Mouse (Mus musculus) midbrain, embryonic 14.5 days (tissue): ENCODE measurements around the gene Plcxd1. TPM values are rescaled to one million over a fixed set of nuclear protein-coding genes. Genes with fewer than 3 reads are reported as not detected.
"Not testable (repeated sequence)": the region's sequence is repeated elsewhere in the genome, so short reads cannot be mapped to it uniquely, and the experiment has no call there.

ENCODE experiments used
- ATAC-seq: fragments of 200-750 bp; cut with Nextera tagmentation; 2 replicates; pipeline ENCODE4 v1.8.0; 2017; ENCODE audit warnings: moderate number of reproducible peaks, moderate library complexity; ENCODE audit not compliant: low FRiP score, low TSS enrichment
- DNase-seq: peaks from one replicate; pipeline ENCODE4 v3.0.0-alpha.2; 2015
- H3K27ac ChIP-seq: fragments of 300-500 bp; sonication (generic); replicated peaks from 2 replicates; pipeline ENCODE4 v1.5.1; 2014; ENCODE audit warnings: mild to moderate bottlenecking, low read depth, low read length, moderate library complexity
- H3K27me3 ChIP-seq: fragments of 300-500 bp; sonication (generic); 2 replicates; pipeline ENCODE4 v1.6.1; 2014; ENCODE audit warnings: low read length, control low read depth, mixed read lengths; ENCODE audit not compliant: control insufficient read depth, insufficient read depth
- H3K36me3 ChIP-seq: fragments of 300-500 bp; sonication (generic); 2 replicates; pipeline ENCODE4 v1.6.1; 2014; ENCODE audit warnings: low read length, control low read depth; ENCODE audit not compliant: control insufficient read depth, insufficient read depth
- H3K4me1 ChIP-seq: fragments of 300-500 bp; sonication (generic); 2 replicates; pipeline ENCODE4 v1.6.1; 2014; ENCODE audit warnings: mild to moderate bottlenecking, antibody characterized with exemption, low read length, control low read depth; ENCODE audit not compliant: control insufficient read depth, insufficient read depth
- H3K4me2 ChIP-seq: fragments of 300-500 bp; sonication (generic); 2 replicates; pipeline ENCODE4 v1.6.1; 2014; ENCODE audit warnings: mild to moderate bottlenecking, low read length, moderate library complexity
- H3K4me3 ChIP-seq: fragments of 300-500 bp; sonication (generic); replicated peaks from 2 replicates; pipeline ENCODE4 v1.5.1; 2014; ENCODE audit warnings: low read depth, low read length
- H3K9ac ChIP-seq: fragments of 300-500 bp; sonication (generic); replicated peaks from 2 replicates; pipeline ENCODE4 v1.6.1; 2014; ENCODE audit warnings: mild to moderate bottlenecking, low read length, moderate library complexity
- H3K9me3 ChIP-seq: fragments of 300-500 bp; sonication (generic); 2 replicates; pipeline ENCODE4 v1.6.1; 2016; ENCODE audit warnings: low read length, control low read depth, mixed read lengths; ENCODE audit not compliant: control insufficient read depth
- WGBS: fragments of 180-500 bp; shearing (Covaris S2); extraction: QIAGEN DNeasy Blood & Tissue Kit; methylation state at CpG from one replicate; pipeline ENCODE4 v1.1.7; 2014; 5-methylcytosine and 5-hydroxymethylcytosine counted together
- polyA plus RNA-seq: library from polyadenylated mRNA; unstranded; fragments of >200 nt; fragmentation: Nextera tagmentation; extraction: Ambion mirVana; gene quantifications from 2 replicates; pipeline ENCODE4 v1.2.1, GENCODE M21; 2014

The Plcxd1 gene
- 1.9 and 3.5 TPM in 2 replicates for polyA plus RNA-seq

DNA sequence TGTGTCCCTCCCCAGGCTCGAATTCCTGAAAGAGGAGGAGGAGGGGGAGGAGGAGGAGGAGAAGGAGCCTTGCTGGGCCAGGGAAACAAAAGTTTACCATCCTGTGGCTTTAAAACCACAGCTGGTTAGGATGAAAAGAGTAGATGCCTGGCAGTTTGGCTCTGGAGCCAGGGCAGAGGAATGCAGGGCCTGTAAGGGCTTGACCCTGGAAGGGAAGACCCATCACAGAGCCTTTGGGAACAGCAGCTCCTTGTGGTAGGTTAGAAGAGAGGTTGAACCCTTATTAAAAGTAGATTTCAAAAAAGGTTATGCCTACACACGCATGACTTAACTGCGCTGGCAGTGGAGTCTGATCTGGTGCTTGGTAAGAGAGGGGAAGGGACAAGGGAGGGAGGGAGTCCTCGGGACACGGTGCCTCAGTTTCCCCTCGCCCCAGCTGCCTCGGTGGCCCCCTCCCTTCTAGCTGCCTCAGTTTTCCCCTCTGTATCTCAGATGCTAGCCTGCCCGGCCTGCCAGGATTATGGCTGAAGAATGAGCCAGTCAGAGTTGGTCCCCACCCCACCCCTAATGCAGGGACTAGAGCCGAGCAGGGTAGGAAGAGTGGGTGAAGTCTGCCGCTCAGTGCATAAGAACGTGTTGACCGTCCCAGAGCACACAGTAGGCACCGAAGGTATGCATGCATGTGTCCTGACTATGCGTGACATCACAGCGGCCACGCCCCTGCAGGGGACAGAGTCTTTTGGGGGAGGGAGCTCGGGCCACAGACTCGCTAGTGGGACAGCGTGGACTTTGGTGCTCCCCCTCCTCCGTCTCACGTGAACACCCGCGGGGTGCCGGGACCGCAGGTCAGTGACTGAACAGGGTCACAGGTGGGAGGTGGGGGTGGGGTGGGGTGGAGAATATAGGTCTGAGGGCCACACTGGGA, at the start of gene Plcxd1:
TSS of gene Plcxd1 (plus strand) at position 314 of the 925 bp plus-strand sequence.
- Histone ChIP-seq H3K4me1 (peaks cover 17% of the 10 kb centered on the region), H3K36me3 (peaks cover 25% of the 10 kb centered on the region), H3K4me3 (peak within 1 kb of the TSS; percentile 36), H3K4me2 (peak within 1 kb of the TSS; percentile 74), H3K27me3 (0 out of 2 replicates have a peak, but pooled peaks cover 5% of the 10 kb centered on the region), H3K9me3 (no peaks in the 10 kb centered on the region), H3K9ac (peak within 1 kb of the TSS; percentile 45; the same call in 1 of the 2 replicates), H3K27ac (no peak within 1 kb of the TSS)
- 6% methylated on average over 25 of the region's 25 CpGs for WGBS
- no peak; the same call in 1 of the 2 replicates for ATAC-seq
- peak; percentile 15 for DNase-seq

DNA sequence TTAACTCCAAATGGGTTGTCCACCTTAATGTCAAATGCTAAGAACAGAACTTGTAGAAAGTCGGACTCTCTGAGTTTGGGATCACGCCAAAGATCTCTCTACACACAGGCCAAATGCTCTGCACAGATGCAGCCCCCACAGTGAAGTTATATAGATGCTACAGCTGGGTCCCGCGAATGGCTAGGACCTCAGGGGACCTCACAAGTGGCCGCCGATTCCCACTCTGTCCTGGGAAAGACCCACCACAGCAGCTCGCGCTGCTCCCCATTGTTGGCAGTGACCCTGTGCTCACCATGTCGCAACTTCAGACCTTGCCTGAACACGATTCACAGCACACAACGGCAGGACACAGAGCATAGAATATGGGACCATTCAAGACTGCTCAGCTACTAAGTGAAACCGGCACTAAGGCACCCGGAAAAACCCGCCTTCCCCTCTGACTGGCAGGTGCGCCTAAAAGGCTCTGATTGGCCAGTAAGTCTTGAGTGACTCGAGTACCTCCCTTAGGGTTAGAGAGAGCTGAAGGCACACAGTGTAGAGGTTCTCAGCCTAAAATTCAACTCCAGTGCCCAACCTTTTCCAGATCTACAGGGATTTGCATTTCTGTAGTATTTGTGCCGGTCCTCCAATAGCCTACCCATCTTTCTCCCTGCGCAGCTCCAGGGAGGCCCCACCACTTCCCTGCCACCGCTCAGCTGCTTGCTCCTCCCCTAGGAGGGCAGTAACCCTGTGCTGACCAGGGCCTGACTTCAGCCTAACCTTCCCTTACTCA, 41.9 kb upstream of the Plcxd1 start:
- Histone ChIP-seq H3K27ac (0 out of 2 replicates have a peak overlapping the region, but pooled peaks have one; percentile 49), H3K36me3 (no peaks in the 10 kb centered on the region), H3K4me2 (peak overlapping the region; percentile 53), H3K4me3 (peak overlapping the region; percentile 45), H3K4me1 (no peaks in the 10 kb centered on the region), H3K9me3 (0 out of 2 replicates have a peak, but pooled peaks cover 3% of the 10 kb centered on the region), H3K27me3 (no peaks in the 10 kb centered on the region), H3K9ac (peak overlapping the region; percentile 50)
- 3% methylated on average over 19 of the region's 19 CpGs for WGBS
- DNase-seq (peak; percentile 84), ATAC-seq (peak; percentile 95)

DNA sequence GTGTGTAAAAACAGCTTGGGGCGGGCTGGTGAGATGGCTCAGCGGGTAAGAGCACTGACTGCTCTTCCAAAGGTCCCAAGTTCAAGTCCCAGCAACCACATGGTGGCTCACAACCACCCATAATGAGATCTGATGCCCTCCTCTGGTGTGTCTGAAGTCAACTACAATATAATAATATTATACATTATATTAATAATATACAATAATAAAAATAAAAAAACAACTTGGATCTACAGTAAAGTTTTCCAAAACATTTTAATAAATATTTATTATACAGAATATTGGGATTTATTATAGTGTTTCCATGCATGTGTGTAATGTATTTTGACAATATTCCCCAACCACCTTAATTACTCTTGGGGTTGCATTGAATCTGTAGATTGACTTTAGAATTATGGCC, 27.4 kb upstream of the Plcxd1 start, which contains the start of gene Gm17655:
TSS of gene Gm17655 (minus strand) at position 101 of the 400 bp plus-strand sequence.
- not testable (repeated sequence) for H3K36me3 ChIP-seq, H3K4me1 ChIP-seq, H3K27ac ChIP-seq, DNase-seq, H3K27me3 ChIP-seq, H3K9ac ChIP-seq, H3K4me3 ChIP-seq, H3K4me2 ChIP-seq, ATAC-seq
- 86% methylated on average over 2 of the region's 2 CpGs for WGBS
- peaks cover 31% of the 10 kb centered on the region for H3K9me3 ChIP-seq

DNA sequence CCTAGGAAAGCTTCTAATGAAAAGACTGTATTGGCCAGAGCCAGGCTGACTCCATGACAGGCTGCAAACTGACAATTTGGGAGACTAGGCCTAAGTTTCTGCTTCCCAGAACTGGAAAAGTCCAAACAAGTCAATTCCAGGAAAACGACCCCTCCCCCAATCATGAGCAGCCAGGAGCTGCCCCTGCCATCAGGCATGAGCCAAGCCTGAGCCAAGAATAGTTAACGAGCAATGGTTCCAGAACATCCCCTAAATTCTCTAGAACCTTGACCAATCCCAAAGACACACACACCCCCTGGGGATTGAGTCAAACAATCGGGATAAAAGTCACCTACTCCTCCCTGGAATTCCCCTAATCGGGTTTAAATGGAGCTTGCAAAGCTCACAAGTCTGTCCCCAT, 16.8 kb upstream of the Plcxd1 start:
- Histone ChIP-seq H3K4me2 (no peak overlapping the region), H3K27me3 (no peaks in the 10 kb centered on the region), H3K4me3 (no peak overlapping the region), H3K9ac (no peak overlapping the region), H3K9me3 (peaks cover 30% of the 10 kb centered on the region), H3K27ac (no peak overlapping the region), H3K36me3 (no peaks in the 10 kb centered on the region), H3K4me1 (no peaks in the 10 kb centered on the region)
- 87% methylated on average over 4 of the region's 4 CpGs for WGBS
- ATAC-seq (no peak), DNase-seq (no peak)

DNA sequence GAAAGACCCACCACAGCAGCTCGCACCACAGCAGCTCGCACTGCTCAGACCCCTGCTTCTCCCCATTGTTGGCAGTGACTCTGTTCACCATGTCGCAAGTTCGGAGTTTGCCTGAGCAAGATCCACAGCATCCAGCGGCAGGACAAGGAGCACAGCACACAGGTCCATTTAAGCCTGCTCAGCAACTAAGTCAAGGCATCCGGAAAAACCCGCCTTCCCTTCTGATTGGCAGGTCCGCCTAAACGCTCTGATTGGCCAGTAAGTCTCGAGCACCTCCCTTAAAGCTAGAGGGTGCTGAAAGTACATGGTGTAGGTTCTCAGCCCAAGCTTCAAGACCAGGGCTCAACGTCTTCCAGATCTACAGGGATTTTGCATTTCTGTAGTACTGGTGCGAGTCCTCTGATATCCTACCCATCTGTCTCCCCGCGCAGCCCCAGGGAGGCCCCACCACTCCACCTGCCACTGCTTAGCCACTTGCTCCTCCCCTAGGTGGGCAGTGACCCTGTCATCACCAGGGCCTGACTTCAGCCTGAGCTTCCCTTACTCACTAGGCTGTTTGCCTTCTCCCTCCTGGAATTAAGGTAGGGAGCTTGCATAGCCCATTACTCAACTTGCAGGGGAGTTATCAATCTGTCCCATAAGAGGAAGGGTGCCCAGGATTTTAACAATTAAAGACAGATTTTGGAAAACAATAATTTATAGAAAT, 13.5 kb upstream of the Plcxd1 start:
- H3K4me1 ChIP-seq, result no peaks in the 10 kb centered on the region
- H3K27me3 ChIP-seq, result no peaks in the 10 kb centered on the region
- no peak overlapping the region for H3K4me3 ChIP-seq
- H3K27ac ChIP-seq, result no peak overlapping the region
- no peak overlapping the region for H3K9ac ChIP-seq
- H3K36me3 ChIP-seq, result no peaks in the 10 kb centered on the region
- H3K9me3 ChIP-seq, result peaks cover 8% of the 10 kb centered on the region; the same call in 1 of the 2 replicates
- ATAC-seq (no peak), DNase-seq (no peak)
- H3K4me2 ChIP-seq, result no peak overlapping the region
- WGBS, result 39% methylated on average over 14 of the region's 14 CpGs

DNA sequence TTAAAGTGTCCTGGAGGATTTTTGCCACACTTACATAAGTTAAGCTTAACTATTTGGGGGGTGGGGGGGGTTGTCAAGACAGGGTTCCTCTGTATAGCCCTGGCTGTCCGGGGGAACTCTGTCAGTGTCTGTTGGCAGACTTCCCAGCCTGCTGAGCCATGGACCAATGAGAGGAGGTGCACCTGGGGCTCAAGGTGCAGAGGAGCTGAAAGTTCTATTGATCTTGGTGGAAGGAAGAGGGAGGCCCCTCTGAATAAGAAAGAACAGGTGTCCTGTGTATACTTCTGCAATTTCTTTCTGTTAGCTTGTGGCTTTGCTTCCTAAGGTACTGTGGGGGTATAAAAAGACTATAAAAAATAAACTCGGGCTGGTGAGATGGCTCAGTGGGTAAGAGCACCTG, 8.2 kb upstream of the Plcxd1 start:
- no peak for DNase-seq
- Histone ChIP-seq H3K9ac (no peak overlapping the region), H3K4me3 (no peak overlapping the region), H3K27me3 (no peaks in the 10 kb centered on the region), H3K9me3 (no peaks in the 10 kb centered on the region), H3K36me3 (no peaks in the 10 kb centered on the region), H3K4me2 (no peak overlapping the region), H3K27ac (no peak overlapping the region), H3K4me1 (0 out of 2 replicates have a peak, but pooled peaks cover 6% of the 10 kb centered on the region)
- 67% methylated on average over 2 of the region's 2 CpGs for WGBS
- ATAC-seq, result no peak

DNA sequence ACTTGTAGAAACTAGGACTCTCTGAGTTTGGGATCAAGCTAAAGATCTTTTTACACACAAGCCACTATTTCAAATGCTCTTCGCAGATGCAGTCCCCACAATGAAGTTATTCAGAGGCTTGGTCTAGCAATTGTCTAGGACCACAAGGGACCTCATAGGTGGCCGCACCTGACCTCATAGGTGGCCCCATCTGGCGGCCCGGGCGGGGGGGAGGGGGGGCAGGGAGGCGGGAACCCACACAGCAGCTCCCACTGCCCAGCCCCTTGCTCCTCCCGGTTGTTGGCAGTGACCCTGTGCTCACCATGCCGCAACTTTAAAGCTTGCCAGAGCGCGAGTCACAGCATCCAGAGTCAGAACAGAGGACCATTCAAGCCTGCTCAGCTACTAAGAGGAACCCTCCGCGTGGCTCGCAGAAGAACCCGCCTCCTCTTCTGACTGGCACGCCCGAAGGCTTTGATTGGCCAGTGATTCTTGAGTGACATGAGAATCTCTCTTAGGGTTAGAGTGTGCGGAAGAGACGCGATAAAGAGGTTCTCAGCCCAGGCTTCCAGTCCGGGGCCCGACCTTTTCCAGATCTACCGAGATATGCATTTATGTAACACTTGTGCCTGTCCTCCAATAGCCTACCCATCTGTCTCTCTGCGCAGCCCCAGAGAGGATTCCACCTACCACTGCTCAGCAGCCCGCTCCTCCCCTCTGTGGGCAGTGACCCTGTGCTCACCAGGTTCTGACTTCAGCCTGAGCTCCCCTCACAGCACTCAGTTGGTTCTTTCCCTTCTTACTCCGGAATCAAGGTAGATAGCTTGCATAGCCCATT, 5.5 kb upstream of the Plcxd1 start, which contains the start of gene Gm35315:
TSS of gene Gm35315 (minus strand) at position 391 of the 817 bp plus-strand sequence.
- Histone ChIP-seq H3K36me3 (no peaks in the 10 kb centered on the region), H3K4me3 (peak within 1 kb of the TSS; percentile 46), H3K4me2 (peak within 1 kb of the TSS; percentile 73), H3K27me3 (no peaks in the 10 kb centered on the region), H3K9ac (peak within 1 kb of the TSS; percentile 58), H3K9me3 (no peaks in the 10 kb centered on the region), H3K4me1 (0 out of 2 replicates have a peak, but pooled peaks cover 6% of the 10 kb centered on the region), H3K27ac (peak within 1 kb of the TSS; percentile 33; the same call in 1 of the 2 replicates)
- ATAC-seq, result peak; percentile 96
- under 1% methylated on average over 25 of the region's 25 CpGs for WGBS
- peak; percentile 92 for DNase-seq
